Mouse (Mus musculus): ENCODE measurements around the gene Bhlhe23.

Gene Bhlhe23

GRCm38 (mm10) chr2:180725414-180725778 lies 51.3 kb downstream of the Bhlhe23 start:
- no peak for DNase-seq (ENCODE audit: low spot score)

- no peak for DNase-seq (ENCODE audit: low spot score)
These were observed 51.9 kb downstream of the Bhlhe23 start, which contains the start of gene Slc17a9 for GRCm38 (mm10) chr2:180724585-180725413. Slc17a9 (plus strand) TSS chr2:180725263.

Data from ovary, postnatal 10 days (tissue).